Mouse (Mus musculus) midbrain, embryonic 10.5 days (tissue): ENCODE measurements around the gene Rdh9. TPM values are rescaled to one million over a fixed set of nuclear protein-coding genes. Genes with fewer than 3 reads are reported as not detected.
"Not testable (repeated sequence)": the region's sequence is repeated elsewhere in the genome, so short reads cannot be mapped to it uniquely, and the experiment has no call there.

Experiments used
- DNase-seq: peaks from one replicate; pipeline ENCODE4 v3.0.0-alpha.2; 2017; ENCODE audit warnings: low spot score
- H3K27ac ChIP-seq: fragments of 300-500 bp; sonication (generic); replicated peaks from 2 replicates; pipeline ENCODE4 v1.5.1; 2016; ENCODE audit warnings: mild to moderate bottlenecking
- H3K27me3 ChIP-seq: fragments of 300-500 bp; sonication (generic); 2 replicates; pipeline ENCODE4 v1.6.1; 2016; ENCODE audit warnings: low read depth, mild to moderate bottlenecking; ENCODE audit not compliant: poor library complexity, severe bottlenecking
- H3K36me3 ChIP-seq: fragments of 300-500 bp; sonication (generic); 2 replicates; pipeline ENCODE4 v1.6.1; 2016; ENCODE audit warnings: mild to moderate bottlenecking, moderate library complexity
- H3K4me1 ChIP-seq: fragments of 300-500 bp; sonication (generic); 2 replicates; pipeline ENCODE4 v1.6.1; 2016
- H3K4me3 ChIP-seq: fragments of 300-500 bp; sonication (generic); 2 replicates; pipeline ENCODE4 v1.5.1; 2016; ENCODE audit warnings: mild to moderate bottlenecking, moderate library complexity
- H3K9me3 ChIP-seq: fragments of 300-500 bp; sonication (generic); replicated peaks from 2 replicates; pipeline ENCODE4 v1.6.1; 2016; ENCODE audit warnings: mild to moderate bottlenecking
- WGBS: fragments of 180-500 bp; shearing (Covaris S2); methylation state at CpG from one replicate; pipeline ENCODE4 v1.1.7; 2016; 5-methylcytosine and 5-hydroxymethylcytosine counted together
- polyA plus RNA-seq: library from polyadenylated mRNA; unstranded; fragments of >200 nt; fragmentation: Nextera tagmentation; extraction: Ambion mirVana; gene quantifications from 2 replicates; pipeline ENCODE4 v1.2.1, GENCODE M21; 2016

The Rdh9 gene
- polyA plus RNA-seq, 1 experiment from 2014 or later = 0.12 TPM

- Histone ChIP-seq H3K27me3 (no peaks in the 10 kb centered on the region), H3K4me1 (no peaks in the 10 kb centered on the region), H3K9me3 (no peaks in the 10 kb centered on the region), H3K4me3 (no peak overlapping the region), H3K27ac (no peak overlapping the region), H3K36me3 (no peaks in the 10 kb centered on the region)
- DNase-seq = no peak
- 77% methylated on average over 12 of the region's 12 CpGs for WGBS
These were observed 12.1 kb upstream of the Rdh9 start for GRCm38 (mm10) chr10:127763914-127764680.

GRCm38 (mm10) chr10:127766564-127766963 is 9.6 kb upstream of the Rdh9 start:
- 85% methylated on average over 1 of the region's 1 CpGs for WGBS
- H3K4me1 ChIP-seq = no peaks in the 10 kb centered on the region

GRCm38 (mm10) chr10:127782321-127782720 is 6.1 kb downstream of the Rdh9 start:
- not testable (repeated sequence) for H3K27me3 ChIP-seq, H3K4me3 ChIP-seq, H3K4me1 ChIP-seq, H3K9me3 ChIP-seq, H3K27ac ChIP-seq, DNase-seq, H3K36me3 ChIP-seq
- 96% methylated on average over 17 of the region's 17 CpGs for WGBS

More at GRCm38 (mm10) chr10:127766564-127766963, 9.6 kb upstream of the Rdh9 start:
- Histone ChIP-seq H3K9me3 (no peaks in the 10 kb centered on the region), H3K27me3 (no peaks in the 10 kb centered on the region), H3K27ac (no peak overlapping the region), H3K4me3 (no peak overlapping the region), H3K36me3 (no peaks in the 10 kb centered on the region)
- no peak for DNase-seq

- DNase-seq, H3K4me3 ChIP-seq, H3K27me3 ChIP-seq, H3K36me3 ChIP-seq, H3K9me3 ChIP-seq, H3K27ac ChIP-seq, H3K4me1 ChIP-seq: not testable (repeated sequence)
- WGBS = 86% methylated on average over 1 of the region's 1 CpGs
These were observed 9.2 kb downstream of the Rdh9 start for GRCm38 (mm10) chr10:127785411-127785810.

GRCm38 (mm10) chr10:127799295-127799694 is 23.1 kb downstream of the Rdh9 start:
- Histone ChIP-seq H3K4me1 (0 out of 2 replicates have a peak, but pooled peaks cover under 1% of the 10 kb centered on the region), H3K27me3 (no peaks in the 10 kb centered on the region), H3K27ac (no peak overlapping the region), H3K4me3 (no peak overlapping the region), H3K9me3 (no peaks in the 10 kb centered on the region), H3K36me3 (no peaks in the 10 kb centered on the region)
- 83% methylated on average over 1 of the region's 1 CpGs for WGBS
- no peak for DNase-seq

- DNase-seq = no peak
- H3K27me3 ChIP-seq = no peaks in the 10 kb centered on the region
- no peak within 1 kb of the TSS for H3K27ac ChIP-seq
- WGBS = 90% methylated on average over 6 of the region's 6 CpGs
- 0 out of 2 replicates have a peak, but pooled peaks cover 4% of the 10 kb centered on the region for H3K4me1 ChIP-seq
- H3K36me3 ChIP-seq = no peaks in the 10 kb centered on the region
- H3K9me3 ChIP-seq = no peaks in the 10 kb centered on the region
- H3K4me3 ChIP-seq = no peak within 1 kb of the TSS
These were observed 24.7 kb downstream of the Rdh9 start, which contains the start of gene Rdh16 for GRCm38 (mm10) chr10:127800891-127801290. Rdh16 (plus strand) TSS chr10:127801152.

- 100% methylated on average over 2 of the region's 2 CpGs for WGBS
- H3K4me3 ChIP-seq = no peak overlapping the region
- no peaks in the 10 kb centered on the region for H3K9me3 ChIP-seq
- DNase-seq = no peak
- no peak overlapping the region for H3K27ac ChIP-seq
- 0 out of 2 replicates have a peak, but pooled peaks cover 4% of the 10 kb centered on the region for H3K4me1 ChIP-seq
- H3K27me3 ChIP-seq = no peaks in the 10 kb centered on the region
- H3K36me3 ChIP-seq = no peaks in the 10 kb centered on the region
These were observed 25.4 kb downstream of the Rdh9 start for GRCm38 (mm10) chr10:127801612-127802011.

GRCm38 (mm10) chr10:127802236-127802635 is 26.1 kb downstream of the Rdh9 start:
- DNase-seq = no peak
- H3K4me3 ChIP-seq = no peak overlapping the region
- 0 out of 2 replicates have a peak, but pooled peaks cover 4% of the 10 kb centered on the region for H3K4me1 ChIP-seq
- H3K27ac ChIP-seq = no peak overlapping the region
- H3K9me3 ChIP-seq = no peaks in the 10 kb centered on the region
- no peaks in the 10 kb centered on the region for H3K27me3 ChIP-seq
- no peaks in the 10 kb centered on the region for H3K36me3 ChIP-seq
- WGBS = 86% methylated on average over 5 of the region's 5 CpGs

- Histone ChIP-seq H3K27me3 (no peaks in the 10 kb centered on the region), H3K27ac (no peak overlapping the region), H3K36me3 (no peaks in the 10 kb centered on the region), H3K9me3 (no peaks in the 10 kb centered on the region), H3K4me1 (0 out of 2 replicates have a peak, but pooled peaks cover 4% of the 10 kb centered on the region), H3K4me3 (no peak overlapping the region)
- 55% methylated on average over 7 of the region's 7 CpGs for WGBS
- DNase-seq = no peak
These were observed 28.2 kb downstream of the Rdh9 start for GRCm38 (mm10) chr10:127804416-127804815.

GRCm38 (mm10) chr10:127815888-127816287 is 39.7 kb downstream of the Rdh9 start:
- Histone ChIP-seq H3K4me3 (no peak overlapping the region), H3K9me3 (peaks cover 18% of the 10 kb centered on the region), H3K27me3 (no peaks in the 10 kb centered on the region), H3K36me3 (no peaks in the 10 kb centered on the region), H3K4me1 (no peaks in the 10 kb centered on the region), H3K27ac (no peak overlapping the region)
- DNase-seq = no peak

GRCm38 (mm10) chr10:127817268-127817910 is 41.2 kb downstream of the Rdh9 start:
- 75% methylated on average over 4 of the region's 4 CpGs for WGBS

GRCm38 (mm10) chr10:127821806-127822205 is 45.6 kb downstream of the Rdh9 start:
- not testable (repeated sequence) for H3K36me3 ChIP-seq, H3K4me3 ChIP-seq, H3K4me1 ChIP-seq, H3K27ac ChIP-seq, H3K27me3 ChIP-seq, DNase-seq
- H3K9me3 ChIP-seq = peaks cover 20% of the 10 kb centered on the region
- WGBS = 86% methylated on average over 2 of the region's 2 CpGs

More at GRCm38 (mm10) chr10:127817268-127817910, 41.2 kb downstream of the Rdh9 start:
- H3K9me3 ChIP-seq = peaks cover 20% of the 10 kb centered on the region
- not testable (repeated sequence) for H3K27me3 ChIP-seq, H3K4me1 ChIP-seq, H3K27ac ChIP-seq, DNase-seq, H3K36me3 ChIP-seq, H3K4me3 ChIP-seq

- no peak for DNase-seq
- Histone ChIP-seq H3K27ac (no peak overlapping the region), H3K4me1 (no peaks in the 10 kb centered on the region), H3K36me3 (no peaks in the 10 kb centered on the region), H3K9me3 (peaks cover 6% of the 10 kb centered on the region), H3K27me3 (no peaks in the 10 kb centered on the region), H3K4me3 (no peak overlapping the region)
- 82% methylated on average over 6 of the region's 6 CpGs for WGBS
These were observed 49.2 kb downstream of the Rdh9 start for GRCm38 (mm10) chr10:127825386-127825785.
